Mouse (Mus musculus) kidney, postnatal 0 days (tissue): ENCODE data around the gene Hsd17b2. TPM values are rescaled to one million over a fixed set of nuclear protein-coding genes. Genes with fewer than 3 reads are reported as not detected.

Experiments
- ATAC-seq: fragments of 200-750 bp; cut with Nextera tagmentation; replicated peaks from 2 replicates; pipeline ENCODE4 v1.8.0; 2017; ENCODE audit warnings: low read depth, moderate number of reproducible peaks, moderate TSS enrichment, moderate library complexity; ENCODE audit not compliant: low FRiP score
- DNase-seq: peaks from one replicate; pipeline ENCODE4 v3.0.0-alpha.2; 2016; ENCODE audit warnings: low spot score
- H3K27ac ChIP-seq: fragments of 300-500 bp; sonication (generic); 2 replicates; pipeline ENCODE4 v1.5.1; 2014; ENCODE audit warnings: mild to moderate bottlenecking
- H3K27me3 ChIP-seq: fragments of 300-500 bp; sonication (generic); 2 replicates; pipeline ENCODE4 v1.6.1; 2014; ENCODE audit warnings: low read length, mixed read lengths; ENCODE audit not compliant: insufficient read depth
- H3K36me3 ChIP-seq: fragments of 300-500 bp; sonication (generic); 2 replicates; pipeline ENCODE4 v1.6.1; 2014; ENCODE audit warnings: low read length, mixed read lengths; ENCODE audit not compliant: insufficient read depth
- H3K4me1 ChIP-seq: fragments of 300-500 bp; sonication (generic); replicated peaks from 2 replicates; pipeline ENCODE4 v1.6.1; 2014; ENCODE audit warnings: antibody characterized with exemption, low read length, mixed read lengths; ENCODE audit not compliant: insufficient read depth
- H3K4me2 ChIP-seq: fragments of 300-500 bp; sonication (generic); 2 replicates; pipeline ENCODE4 v1.6.1; 2014; ENCODE audit warnings: mild to moderate bottlenecking, low read length, moderate library complexity, mixed read lengths
- H3K4me3 ChIP-seq: fragments of 300-500 bp; sonication (generic); replicated peaks from 2 replicates; pipeline ENCODE4 v1.5.1; 2014; ENCODE audit warnings: low read depth, low read length
- H3K9ac ChIP-seq: fragments of 300-500 bp; sonication (generic); 2 replicates; pipeline ENCODE4 v1.6.1; 2014; ENCODE audit warnings: low read depth, low read length
- H3K9me3 ChIP-seq: fragments of 300-500 bp; sonication (generic); replicated peaks from 2 replicates; pipeline ENCODE4 v1.6.1; 2016; ENCODE audit warnings: low read length, inconsistent platforms, mixed read lengths
- CTCF ChIP-seq: IDR thresholded peaks from 2 replicates; pipeline ENCODE4 v1.5.1; 2016; ENCODE audit warnings: antibody characterized with exemption, low read depth, mild to moderate bottlenecking, moderate library complexity
- WGBS: fragments of 180-500 bp; shearing (Covaris S2); extraction: QIAGEN DNeasy Blood & Tissue Kit; methylation state at CpG from one replicate; pipeline ENCODE4 v1.1.7; 2014; 5-methylcytosine and 5-hydroxymethylcytosine counted together
- polyA plus RNA-seq: library from polyadenylated mRNA; unstranded; fragments of >200 nt; fragmentation: Nextera tagmentation; extraction: Ambion mirVana; gene quantifications from 2 replicates; pipeline ENCODE4 v1.2.1, GENCODE M21; 2015

Hsd17b2 gene
- polyA plus RNA-seq, 1 experiment from 2014 or later: 29.2 TPM

DNA sequence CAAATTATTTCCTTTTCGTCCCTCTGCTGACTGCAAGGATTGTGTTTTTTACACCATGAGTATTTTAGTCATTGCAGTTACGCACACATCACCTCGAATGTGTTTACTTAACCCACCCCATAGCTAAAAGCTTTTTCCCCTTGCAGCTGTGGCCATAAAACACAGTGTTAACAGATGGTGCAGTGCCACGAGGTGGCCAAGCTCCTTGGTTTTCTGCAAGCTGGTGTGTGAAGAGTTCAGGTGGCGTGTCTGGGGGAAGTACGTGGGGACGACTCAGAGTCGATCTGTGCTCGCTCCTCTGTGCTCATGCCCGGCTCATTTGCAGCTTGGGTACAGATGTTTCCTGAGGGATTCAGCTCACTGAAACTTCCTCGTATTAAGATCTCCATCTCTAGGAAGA is 17.2 kb upstream of the Hsd17b2 start:
- H3K27ac ChIP-seq: no peak overlapping the region
- H3K4me1 ChIP-seq: no peaks in the 10 kb centered on the region
- H3K9me3 ChIP-seq: no peaks in the 10 kb centered on the region
- H3K36me3 ChIP-seq: no peaks in the 10 kb centered on the region
- no peak for TF ChIP-seq CTCF
- H3K27me3 ChIP-seq: no peaks in the 10 kb centered on the region
- no peak overlapping the region for H3K9ac ChIP-seq
- no peak overlapping the region for H3K4me2 ChIP-seq
- no peak overlapping the region for H3K4me3 ChIP-seq
- ATAC-seq (no peak), DNase-seq (no peak)
- WGBS: 11% methylated on average over 11 of the region's 11 CpGs

DNA sequence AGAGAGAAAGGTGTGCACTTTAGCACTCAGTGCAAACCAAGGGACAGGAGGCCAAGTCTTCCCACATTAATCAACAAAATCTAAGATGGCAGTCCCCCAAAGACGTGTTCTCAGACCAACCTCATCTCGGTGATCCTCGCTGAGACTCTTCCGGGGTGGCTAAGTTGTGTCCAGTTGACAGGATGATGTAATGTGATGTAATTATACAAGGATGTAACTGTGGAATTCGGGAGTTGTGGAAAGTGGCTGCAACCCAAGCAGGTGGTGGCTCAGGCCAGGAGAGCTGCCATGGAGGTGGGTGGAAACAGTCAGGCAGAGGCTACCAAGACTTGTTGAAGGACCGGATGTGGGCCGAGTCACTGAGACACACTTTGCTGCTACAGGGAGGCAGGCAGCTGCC is 13.8 kb upstream of the Hsd17b2 start:
- H3K27me3 ChIP-seq: no peaks in the 10 kb centered on the region
- no peaks in the 10 kb centered on the region for H3K9me3 ChIP-seq
- ATAC-seq (no peak), DNase-seq (no peak)
- no peaks in the 10 kb centered on the region for H3K36me3 ChIP-seq
- TF ChIP-seq CTCF: no peak
- no peak overlapping the region for H3K4me2 ChIP-seq
- WGBS: 71% methylated on average over 7 of the region's 7 CpGs
- no peak overlapping the region for H3K27ac ChIP-seq
- no peaks in the 10 kb centered on the region for H3K4me1 ChIP-seq
- no peak overlapping the region for H3K4me3 ChIP-seq
- H3K9ac ChIP-seq: no peak overlapping the region

DNA sequence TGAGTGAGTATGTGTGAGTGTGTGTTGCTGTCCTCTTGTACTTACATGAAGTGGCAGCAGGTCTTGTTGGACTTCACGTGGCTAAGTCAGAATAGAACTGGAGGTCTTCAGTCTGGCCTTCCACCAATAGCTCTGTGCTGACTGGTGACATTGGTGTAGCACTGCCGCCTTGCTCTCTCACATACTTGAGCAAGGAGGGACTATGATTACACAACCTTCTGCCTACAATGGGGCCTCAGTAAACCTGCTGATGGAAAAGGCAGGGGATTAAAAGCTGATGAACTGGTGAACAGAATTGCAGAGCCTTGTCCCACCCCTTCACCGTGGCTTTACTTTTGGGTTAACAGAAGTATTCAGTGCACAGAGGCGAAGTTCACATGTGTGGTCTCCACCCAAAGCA is 9.6 kb upstream of the Hsd17b2 start:
- H3K9ac ChIP-seq: no peak overlapping the region
- H3K4me3 ChIP-seq: no peak overlapping the region
- H3K27ac ChIP-seq: no peak overlapping the region
- H3K4me2 ChIP-seq: no peak overlapping the region
- no peak for ATAC-seq
- no peak for TF ChIP-seq CTCF
- no peaks in the 10 kb centered on the region for H3K4me1 ChIP-seq
- no peaks in the 10 kb centered on the region for H3K36me3 ChIP-seq
- H3K9me3 ChIP-seq: no peaks in the 10 kb centered on the region
- DNase-seq: no peak
- no peaks in the 10 kb centered on the region for H3K27me3 ChIP-seq
- WGBS: 90% methylated on average over 4 of the region's 4 CpGs

DNA sequence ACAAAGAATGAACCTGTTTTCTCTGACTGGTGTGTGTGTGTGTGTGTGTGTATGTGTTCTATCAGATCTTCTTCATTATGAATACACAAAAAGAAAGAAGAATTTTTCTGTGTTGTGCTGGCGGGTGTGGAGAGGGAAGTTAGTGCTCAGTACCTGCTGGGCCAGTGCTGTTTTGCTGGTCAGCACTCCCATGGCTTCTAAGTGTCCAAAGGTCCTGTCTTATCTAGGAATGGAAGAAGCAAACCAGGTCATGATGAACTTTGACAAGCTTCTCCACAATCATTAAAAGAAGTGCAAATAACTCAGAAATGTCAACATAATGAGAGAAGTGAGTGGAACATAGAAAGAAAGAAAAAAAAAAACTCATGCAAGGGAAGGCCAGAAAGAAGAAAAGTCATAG is 6.1 kb upstream of the Hsd17b2 start:
- Histone ChIP-seq H3K27ac (no peak overlapping the region), H3K4me3 (no peak overlapping the region), H3K9ac (no peak overlapping the region), H3K9me3 (no peaks in the 10 kb centered on the region), H3K36me3 (no peaks in the 10 kb centered on the region), H3K4me2 (no peak overlapping the region), H3K27me3 (no peaks in the 10 kb centered on the region), H3K4me1 (no peaks in the 10 kb centered on the region)
- no peak for ATAC-seq
- TF ChIP-seq CTCF: no peak
- no peak for DNase-seq
- 88% methylated on average over 1 of the region's 1 CpGs for WGBS

DNA sequence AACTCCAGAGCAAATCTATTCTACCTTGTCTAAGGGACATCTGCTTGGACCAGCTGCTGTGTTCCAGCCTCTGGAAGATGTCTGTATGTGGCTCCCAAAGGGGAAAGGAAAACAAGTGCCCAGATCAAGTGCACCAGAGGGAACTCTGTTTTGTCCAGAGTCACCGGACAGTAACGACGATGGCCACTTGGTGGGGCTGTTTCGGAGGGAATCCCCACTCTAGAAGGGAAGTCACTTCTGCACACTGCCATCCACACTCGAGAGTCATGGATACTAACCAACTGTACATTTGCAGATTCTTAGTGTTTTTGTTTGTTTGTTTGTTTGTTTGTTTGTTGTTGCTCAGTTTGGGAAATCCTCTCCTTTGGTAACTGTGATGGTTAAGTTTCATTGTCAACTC is 4.5 kb upstream of the Hsd17b2 start:
- Histone ChIP-seq H3K27me3 (no peaks in the 10 kb centered on the region), H3K4me1 (no peaks in the 10 kb centered on the region), H3K4me2 (no peak overlapping the region), H3K27ac (no peak overlapping the region), H3K9ac (no peak overlapping the region), H3K36me3 (no peaks in the 10 kb centered on the region), H3K4me3 (no peak overlapping the region), H3K9me3 (no peaks in the 10 kb centered on the region)
- DNase-seq (peak; percentile 38), ATAC-seq (no peak)
- WGBS: 44% methylated on average over 5 of the region's 5 CpGs
- TF ChIP-seq CTCF: peak; percentile 65

DNA sequence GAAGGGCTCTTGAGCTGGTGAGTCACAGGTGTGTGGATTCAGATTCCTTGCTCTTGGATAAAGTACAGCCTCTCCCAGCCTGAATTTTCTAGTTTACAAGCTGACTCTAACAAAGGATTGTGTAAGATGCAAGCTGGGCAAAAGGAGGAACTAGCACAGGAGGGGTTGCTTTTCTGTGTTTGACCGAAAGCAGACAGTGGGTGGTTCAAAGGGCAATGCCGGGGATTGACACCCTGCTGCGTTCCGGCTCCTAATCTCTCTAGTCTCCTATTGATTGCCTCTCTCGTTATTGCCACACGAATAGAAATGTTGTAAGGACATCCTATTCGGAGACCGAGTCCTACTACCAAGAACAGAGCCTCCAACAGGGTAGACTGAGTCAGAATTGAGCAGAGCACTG is 1.0 kb upstream of the Hsd17b2 start:
- Histone ChIP-seq H3K27me3 (no peaks in the 10 kb centered on the region), H3K4me2 (no peak overlapping the region), H3K9ac (no peak overlapping the region), H3K4me1 (no peaks in the 10 kb centered on the region), H3K9me3 (no peaks in the 10 kb centered on the region), H3K36me3 (no peaks in the 10 kb centered on the region), H3K27ac (peak overlapping the region; percentile 8; the same call in 1 of the 2 replicates), H3K4me3 (no peak overlapping the region)
- TF ChIP-seq CTCF: no peak
- DNase-seq: peak; percentile 10
- 78% methylated on average over 8 of the region's 8 CpGs for WGBS
- 0 out of 2 replicates have a peak, but pooled peaks have one; percentile 4 for ATAC-seq

DNA sequence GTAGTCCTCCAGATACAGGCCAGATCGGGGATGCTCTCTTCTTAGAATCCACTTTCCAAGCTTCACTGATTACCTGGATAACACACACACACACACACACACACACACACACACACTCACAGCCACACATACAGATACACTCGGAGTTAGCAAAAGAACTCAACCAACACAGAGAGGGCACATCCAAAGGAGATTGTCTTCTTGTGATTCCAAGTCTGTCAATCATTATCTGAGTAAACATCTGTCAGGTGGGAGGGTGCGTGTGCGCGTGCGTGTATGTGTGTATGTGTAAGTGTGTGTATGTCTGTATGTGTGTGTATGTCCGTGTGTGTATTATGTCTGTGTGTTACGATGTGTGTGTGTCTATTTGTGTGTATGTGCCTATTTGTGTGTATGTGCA is 458 bp upstream of the Hsd17b2 start:
- 81% methylated on average over 8 of the region's 8 CpGs for whole genome bisulfite sequencing
- ATAC-seq: no peak; the same call in 1 of the 2 replicates
- peak overlapping the region; percentile 8; the same call in 1 of the 2 replicates for H3K27ac ChIP-seq

More for the DNA sequence above, 458 bp upstream of the Hsd17b2 start:
- Histone ChIP-seq H3K4me1 (no peaks in the 10 kb centered on the region), H3K9ac (no peak overlapping the region), H3K9me3 (no peaks in the 10 kb centered on the region), H3K4me3 (no peak overlapping the region), H3K36me3 (no peaks in the 10 kb centered on the region), H3K27me3 (no peaks in the 10 kb centered on the region), H3K4me2 (no peak overlapping the region)
- no peak for TF ChIP-seq CTCF
- DNase-seq: no peak
